Mouse (Mus musculus) cerebellum, adult 9-10 months (tissue): ENCODE measurements around the gene Trpc7.

Source experiments
- DNase-seq: peaks from one replicate; pipeline ENCODE4 v3.0.0; 2022

Trpc7 gene

DNA sequence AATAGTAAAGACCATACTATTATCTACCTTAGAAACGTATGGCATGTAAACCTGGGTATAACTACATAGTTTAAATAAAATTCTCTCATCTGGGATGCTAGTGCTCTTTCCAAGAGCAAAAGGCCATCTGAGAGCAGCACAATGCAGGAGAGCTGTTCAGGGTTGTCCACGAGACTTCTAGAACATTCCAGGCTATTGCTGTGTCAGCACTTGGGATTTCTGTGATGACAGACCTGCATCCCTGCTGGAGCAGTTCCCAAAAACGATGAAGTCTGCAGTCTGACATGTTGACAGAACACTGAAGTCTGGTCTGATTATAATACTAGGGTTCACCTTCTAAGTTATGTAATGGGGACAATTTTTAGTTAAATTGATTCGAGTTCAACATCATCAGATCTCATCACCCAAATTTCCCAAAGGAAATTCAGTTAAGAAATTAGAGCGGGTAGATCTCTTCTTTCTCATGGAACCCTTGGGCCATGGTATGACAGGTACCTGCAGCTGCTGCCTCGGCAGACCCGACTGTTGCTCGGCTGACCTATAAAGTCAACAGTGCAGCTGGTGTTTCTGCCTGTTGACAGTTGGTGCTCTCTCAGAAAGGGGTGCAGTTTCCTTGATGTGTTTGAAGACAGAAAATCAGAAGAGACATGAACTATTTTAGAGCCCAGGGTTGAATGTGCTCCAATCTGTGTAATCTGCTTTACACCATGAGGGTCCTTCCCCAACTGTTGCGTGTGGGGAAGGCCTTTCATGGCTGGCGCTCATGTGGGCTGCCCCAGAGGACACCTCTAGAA, 148.9 kb downstream of the Trpc7 start:
- no peak for DNase-seq

DNA sequence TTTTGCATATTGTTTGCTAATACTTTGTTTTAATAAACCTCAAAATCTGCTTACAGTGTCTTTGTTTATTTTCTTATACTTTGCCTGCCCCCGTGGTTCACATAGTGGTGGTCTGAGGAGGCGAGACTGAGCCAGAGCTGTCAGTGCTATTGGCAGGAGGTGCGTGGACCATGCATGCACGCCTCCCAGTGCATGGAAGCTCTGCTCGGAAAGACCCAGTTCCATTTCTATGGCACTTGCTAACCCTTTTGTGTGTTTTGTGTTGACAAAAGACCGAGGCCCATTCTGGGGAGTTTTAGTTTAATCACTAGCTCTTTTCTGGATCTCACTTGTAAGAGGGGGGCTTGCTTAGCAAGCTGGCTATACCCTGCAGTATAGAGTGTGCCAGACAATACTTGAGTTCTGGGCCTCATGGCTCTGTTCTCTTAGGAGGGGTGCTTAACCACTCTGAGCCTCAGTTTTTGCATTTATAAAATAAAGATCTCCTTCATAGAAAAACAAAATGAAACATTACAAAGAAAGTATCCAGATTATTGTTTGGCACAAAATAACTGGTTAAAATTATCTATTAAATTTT, 153.4 kb downstream of the Trpc7 start:
- DNase-seq = no peak

DNA sequence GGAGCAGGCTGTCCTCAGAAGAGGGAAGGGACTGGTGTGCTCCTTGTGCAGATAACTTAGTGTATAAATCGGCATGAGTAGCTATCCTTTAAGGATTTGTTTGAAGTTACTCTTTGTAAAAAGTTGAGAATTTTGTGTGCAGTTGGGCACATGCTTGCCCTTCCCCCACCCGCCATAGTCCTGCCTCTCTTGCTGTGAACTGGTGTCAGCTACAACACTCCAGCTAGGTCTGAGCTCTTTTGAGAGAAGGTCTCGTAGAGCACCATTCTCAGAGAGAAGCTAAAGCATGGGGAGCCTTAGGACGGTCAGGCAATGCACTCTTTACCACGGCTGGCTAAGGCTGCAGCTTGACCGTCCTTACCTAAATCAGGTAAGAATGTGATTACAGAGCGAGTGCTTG, 154.1 kb downstream of the Trpc7 start:
- no peak for DNase-seq

DNA sequence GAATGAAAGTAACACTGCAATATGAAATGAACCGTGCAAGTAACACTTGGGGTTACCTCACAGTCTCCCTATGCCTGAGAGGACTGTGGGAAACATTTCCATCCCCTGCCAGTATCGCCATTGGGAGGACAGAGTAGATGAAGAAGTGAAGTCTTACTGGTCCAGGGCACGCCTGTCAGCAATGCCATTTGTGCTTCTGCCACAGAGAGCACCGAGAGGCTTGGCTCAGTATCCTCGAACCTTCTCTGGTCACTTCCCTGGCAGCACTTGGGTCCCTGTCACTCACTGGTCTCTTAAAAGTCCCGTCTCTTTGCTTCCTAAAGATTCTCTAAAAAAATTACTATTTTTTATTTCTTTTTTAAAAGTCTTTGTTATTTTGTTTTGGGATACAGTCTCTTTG, 155.3 kb downstream of the Trpc7 start:
- no peak for DNase-seq

DNA sequence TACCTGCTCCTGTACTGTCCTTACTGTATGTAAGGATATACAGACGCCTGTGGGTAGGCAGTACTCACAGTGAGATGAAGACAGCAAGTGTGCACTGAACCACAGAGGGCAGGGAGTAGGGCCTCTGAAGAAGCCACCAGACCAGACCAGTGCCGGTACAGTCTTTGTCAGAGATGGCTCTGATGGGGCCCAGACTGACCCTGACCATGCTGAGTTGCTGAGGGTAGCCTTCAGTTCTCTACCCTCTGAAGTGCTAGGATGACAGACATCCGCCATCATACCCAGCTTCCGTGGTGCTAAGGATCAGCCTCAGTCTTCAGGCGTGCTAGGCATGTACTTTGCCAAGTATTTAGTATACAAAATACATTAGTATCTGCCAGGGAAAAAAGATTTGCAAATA, 156.2 kb downstream of the Trpc7 start:
- DNase-seq = no peak

DNA sequence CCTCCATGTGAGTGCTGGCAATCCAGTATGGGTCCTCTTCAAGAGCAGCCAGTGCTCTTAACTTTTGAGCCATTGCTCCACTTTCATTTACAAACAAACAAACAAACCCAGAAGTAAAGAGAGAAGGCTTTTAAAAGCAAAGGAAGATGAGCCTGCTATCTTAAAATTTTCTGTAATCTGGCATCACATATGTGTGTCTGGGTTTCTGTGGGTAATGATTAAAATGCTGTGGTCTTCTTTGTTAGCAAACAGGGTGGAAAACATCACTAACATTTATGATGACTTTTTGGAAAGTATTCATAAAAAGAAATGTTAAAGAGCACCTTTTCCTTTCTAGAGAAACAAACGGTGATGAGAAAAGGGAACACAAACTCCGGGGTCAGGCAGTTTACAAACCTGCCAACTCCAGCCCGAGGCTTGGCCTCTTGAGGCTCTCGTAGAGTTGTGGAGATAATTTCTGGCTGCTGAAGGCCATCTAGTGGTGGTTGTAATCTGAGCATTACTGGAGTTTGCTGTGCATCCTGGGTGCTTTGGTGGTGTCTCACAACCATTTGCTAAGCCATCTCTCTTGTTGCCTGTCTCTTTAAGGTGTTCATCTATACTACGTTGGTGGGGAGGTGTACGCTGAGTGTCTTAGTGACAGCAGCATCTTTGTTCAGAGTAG, 160.4 kb downstream of the Trpc7 start:
- DNase-seq = peak; percentile 46

DNA sequence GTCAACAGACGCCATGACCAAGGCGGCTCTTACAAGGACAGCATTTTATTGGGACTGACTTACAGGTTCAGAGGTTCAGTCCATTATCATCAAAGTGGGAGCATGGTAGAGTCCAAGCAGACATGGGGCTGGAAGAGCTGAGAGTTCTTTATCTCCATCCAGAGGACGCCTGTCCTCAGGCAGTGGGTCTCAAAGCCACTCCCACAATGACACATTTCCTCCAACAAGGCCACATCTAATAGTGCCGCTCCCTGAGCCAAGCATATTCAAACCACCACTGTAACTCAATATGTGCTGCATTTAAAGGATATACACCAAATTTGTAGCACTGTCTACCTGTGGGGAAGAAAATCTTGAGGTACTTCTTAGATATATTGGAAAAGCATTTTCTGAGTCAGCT, 161.2 kb downstream of the Trpc7 start:
- DNase-seq = no peak

DNA sequence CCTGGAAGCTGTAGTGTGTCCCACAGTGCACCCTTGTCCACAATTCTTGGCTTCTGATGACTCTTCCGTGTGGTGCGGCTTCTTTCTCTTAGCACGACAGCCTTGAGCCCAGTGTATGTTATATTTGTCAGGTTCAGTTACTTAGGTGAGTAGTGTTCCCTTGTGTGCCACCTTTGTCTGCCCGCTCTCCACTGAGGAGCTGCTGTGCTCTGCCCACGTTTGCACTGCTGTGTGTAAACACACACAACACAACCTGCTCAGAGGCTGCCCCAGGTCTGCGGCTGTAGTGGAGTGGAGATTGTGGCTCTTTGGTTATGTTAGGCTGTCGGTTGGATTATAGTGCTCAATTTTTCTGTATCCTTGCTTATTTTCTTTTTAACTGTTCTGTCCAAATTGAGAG, 166.7 kb downstream of the Trpc7 start:
- DNase-seq = no peak

DNA sequence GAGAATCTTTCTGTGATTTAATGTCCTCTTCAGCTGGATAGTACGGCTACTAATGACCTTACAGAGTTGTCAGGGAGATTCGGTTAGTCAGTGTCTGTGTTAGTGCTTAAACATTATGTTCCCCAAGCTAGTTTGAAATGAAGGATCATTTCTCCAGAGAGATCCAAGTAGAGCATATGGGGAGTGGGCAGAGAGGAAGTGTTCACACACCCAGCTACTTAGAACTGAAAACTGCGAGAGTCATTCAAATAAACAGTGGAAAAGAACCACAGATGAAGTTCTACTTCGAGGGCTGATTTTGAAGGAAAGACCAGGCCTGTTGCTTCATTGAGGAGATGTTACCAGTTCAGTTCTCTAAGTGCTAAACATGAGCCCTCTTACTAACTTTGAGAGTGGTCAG, 169.2 kb downstream of the Trpc7 start:
- DNase-seq = no peak
